Mouse (Mus musculus) embryo, embryonic 10 days (tissue): ENCODE data around the gene Kdm5a.

ENCODE experiments used
- DNase-seq: peaks from one replicate; pipeline ENCODE4 v3.0.0-alpha.2; 2015; ENCODE audit warnings: low spot score

The Kdm5a gene

GRCm38 (mm10) chr6:120472455-120473140 lies 108.7 kb downstream of the Kdm5a start:
- peak; percentile 39 for DNase-seq

GRCm38 (mm10) chr6:120473427-120473826 lies 109.5 kb downstream of the Kdm5a start:
- no peak for DNase-seq

GRCm38 (mm10) chr6:120475288-120475687 lies 111.4 kb downstream of the Kdm5a start:
- DNase-seq: no peak

GRCm38 (mm10) chr6:120479302-120479701 lies 115.4 kb downstream of the Kdm5a start:
- no peak for DNase-seq

- no peak for DNase-seq
Measured at GRCm38 (mm10) chr6:120480361-120480760, 116.4 kb downstream of the Kdm5a start.

GRCm38 (mm10) chr6:120481538-120481937 lies 117.6 kb downstream of the Kdm5a start:
- DNase-seq: no peak

- no peak for DNase-seq
Measured at GRCm38 (mm10) chr6:120482021-120482420, 118.1 kb downstream of the Kdm5a start.

- no peak for DNase-seq
Measured at GRCm38 (mm10) chr6:120482756-120483155, 118.8 kb downstream of the Kdm5a start.

GRCm38 (mm10) chr6:120483211-120483626 lies 119.3 kb downstream of the Kdm5a start:
- peak; percentile 55 for DNase-seq

- DNase-seq: no peak
Measured at GRCm38 (mm10) chr6:120485038-120485437, 121.1 kb downstream of the Kdm5a start.

- no peak for DNase-seq
Measured at GRCm38 (mm10) chr6:120486051-120486510, 122.2 kb downstream of the Kdm5a start.

- DNase-seq: no peak
Measured at GRCm38 (mm10) chr6:120488647-120489046, 124.7 kb downstream of the Kdm5a start.

- DNase-seq: no peak
Measured at GRCm38 (mm10) chr6:120489461-120489860, 125.5 kb downstream of the Kdm5a start.

GRCm38 (mm10) chr6:120491064-120491463 lies 127.1 kb downstream of the Kdm5a start:
- no peak for DNase-seq

- peak; percentile 33 for DNase-seq
Measured at GRCm38 (mm10) chr6:120491862-120492498, 128.1 kb downstream of the Kdm5a start.

GRCm38 (mm10) chr6:120492499-120493373 lies 128.8 kb downstream of the Kdm5a start:
- DNase-seq: peak; percentile 64

- peak; percentile 88 for DNase-seq
Measured at GRCm38 (mm10) chr6:120493374-120494181, 129.7 kb downstream of the Kdm5a start, which contains the start of gene Tmem121b. Gene Tmem121b, minus strand, starts transcription at chr6:120493807.
